ENCODE assay signal across 21 mouse cellular contexts in genomic region chr2:102989446-102989845, GRCm38 (mm10).
DNase-seq lines count a peak whose midpoint lies in the region; TF ChIP-seq lines count a peak whose summit lies in the region.
"Had no signal": no experiment of that assay in that cellular context is flagged by ENCODE, and none has a peak within 500 bp of the region (broad histone marks: within the 10 kb centered on the region; RNA-seq: fewer than 3 reads in every experiment).

No protein-coding gene starts in this region.

- no peak for TF ChIP-seq CTCF in left cerebral cortex, adult 2 months (IDR thresholded peaks at IDR 0.05)
- no peak for TF ChIP-seq CTCF in cortical plate, adult 2 months (IDR thresholded peaks at IDR 0.05; ENCODE audit: extremely low read depth, insufficient read depth, low read length)

- peak overlapping the region; percentile 69 for H3K27ac ChIP-seq in left cerebral cortex, adult 2 months
- peak overlapping the region; percentile 2; the same call in 1 of the 2 replicates for H3K27ac ChIP-seq in cortical plate, adult 2 months (ENCODE audit: insufficient read depth, low read length)
- peak overlapping the region; percentile 47 for H3K27ac ChIP-seq in macrophage
- H3K27ac ChIP-seq: heart, embryonic 13.5 days; hindbrain, embryonic 15.5 days; limb, embryonic 15.5 days; liver, embryonic 15.5 days; midbrain, embryonic 13.5 days; neural tube, embryonic 12.5 days; stomach, embryonic 15.5 days had no signal

- 100% methylated on average over 1 of the region's 1 CpGs for WGBS in macrophage (ENCODE audit: missing documents)

- no peak overlapping the region for H3K4me3 ChIP-seq in left cerebral cortex, adult 2 months
- H3K4me3 ChIP-seq in cortical plate, adult 2 months (ENCODE audit: insufficient read depth, low read length): no peak overlapping the region
- H3K4me3 ChIP-seq in macrophage (ENCODE audit: inconsistent target): no peak overlapping the region
- H3K4me3 ChIP-seq: erythroblast, embryonic 14.5 days; heart, embryonic 13.5 days; hindbrain, embryonic 15.5 days; limb, embryonic 15.5 days; liver, embryonic 15.5 days; midbrain, embryonic 13.5 days; neural tube, embryonic 12.5 days; stomach, embryonic 15.5 days had no signal

- H3K4me1 ChIP-seq in cortical plate, adult 2 months (ENCODE audit: control insufficient read depth, insufficient read depth, low read length): peaks cover 3% of the 10 kb centered on the region; the same call in 1 of the 2 replicates
- H3K4me1 ChIP-seq: hindbrain, embryonic 15.5 days; midbrain, embryonic 13.5 days; neural tube, embryonic 12.5 days; stomach, embryonic 15.5 days had no signal

- TF ChIP-seq POLR2A in cortical plate, adult 2 months (IDR thresholded peaks at IDR 0.05; ENCODE audit: extremely low read depth, insufficient read depth, low read length): no peak

- intact Hi-C loops in left cerebral cortex, adult 2 months (cut with DNase I): no loop called here
- intact Hi-C loops in left cerebral cortex, postnatal 10 days (cut with DNase I): no loop called here
- intact Hi-C loops in left cerebral cortex, postnatal 14 days (cut with DNase I): no loop called here

- H3K36me3 ChIP-seq in macrophage (ENCODE audit: inconsistent target): no peaks in the 10 kb centered on the region
- H3K36me3 ChIP-seq: heart, embryonic 13.5 days; hindbrain, embryonic 15.5 days; limb, embryonic 15.5 days; liver, embryonic 15.5 days; midbrain, embryonic 13.5 days; neural tube, embryonic 12.5 days; stomach, embryonic 15.5 days had no signal

- H3K79me2 ChIP-seq in macrophage (ENCODE audit: inconsistent target): no peaks in the 10 kb centered on the region

- no peak for DNase-seq in left cerebral cortex, adult 2 months (ENCODE audit: extremely low spot score in 1 of 2, low spot score in 2 of 2)
- no peak for DNase-seq in left cerebral cortex, postnatal 10 days (ENCODE audit: extremely low spot score in 1 of 2, low spot score in 2 of 2)
- DNase-seq in gastrocnemius, adult 8-10 months (ENCODE audit: low spot score in 2 of 2): peak; percentile 15 to 56
- no peak for DNase-seq in left cerebral cortex, postnatal 14 days (ENCODE audit: low spot score in 2 of 2)
- DNase-seq in frontal cortex, postnatal 25 days (ENCODE audit: low spot score in 2 of 2): no peak
- DNase-seq: adrenal gland, postnatal 10 days; cerebellum, postnatal 36 days; kidney, adult 11 months; spleen, adult 18-20 months; thymus, adult 18-20 months; thymus, postnatal 4 days had no signal

Comparison
In these comparisons a context has a peak if more than half of its experiments do, and no peak if none do; other contexts are left out.
1. DNase-seq: peak in gastrocnemius, adult 8-10 months (2 of 2); none in left cerebral cortex, adult 2 months (0 of 2), left cerebral cortex, postnatal 10 days (0 of 2), left cerebral cortex, postnatal 14 days (0 of 2) and frontal cortex, postnatal 25 days (0 of 2).
2. H3K27ac ChIP-seq: peak in every context shown above with its lines; median percentile 69 in left cerebral cortex, adult 2 months; 47 in macrophage; 2 in cortical plate, adult 2 months.